Mouse (Mus musculus) cortical plate, adult 2 months (tissue): ENCODE measurements at regions not wholly inside any gene's neighbourhood (a gene's known extent, or its start where the extent isn't known, plus 50 kb on each side); places are given as distances from the start of the nearest gene placed in this dataset.

Source experiments
- CTCF ChIP-seq: fragments of 200-500 bp; IDR thresholded peaks from 2 replicates; pipeline ENCODE4 v1.5.1; 2011; ENCODE audit warnings: mild to moderate bottlenecking, control low read depth, low read length; ENCODE audit not compliant: insufficient read depth; ENCODE audit errors: extremely low read depth
- POLR2A ChIP-seq: fragments of 200-500 bp; IDR thresholded peaks from 2 replicates; pipeline ENCODE4 v1.6.1; 2011; ENCODE audit warnings: mild to moderate bottlenecking, low read length, control low read depth; ENCODE audit not compliant: insufficient read depth; ENCODE audit errors: extremely low read depth

DNA sequence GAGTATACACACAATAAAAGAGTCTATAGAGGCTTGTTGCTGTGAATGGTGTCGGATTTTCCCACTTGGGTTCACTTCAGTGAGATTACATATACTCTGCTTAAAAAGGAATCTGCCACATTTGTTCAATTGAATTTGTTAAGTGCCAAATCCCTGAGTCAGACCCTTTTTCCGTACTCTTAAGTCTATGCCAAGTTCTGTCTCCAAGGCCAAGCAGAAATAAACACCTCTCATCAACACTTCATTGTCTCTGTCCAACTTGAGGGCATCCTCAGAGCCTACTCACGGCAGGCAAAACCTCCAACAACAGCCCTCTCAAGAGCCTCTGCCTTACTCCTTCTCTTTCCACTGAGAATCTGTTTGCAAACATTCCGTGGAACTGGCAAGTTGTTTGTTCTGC, 325.6 kb upstream of the Nr2f2 start:
- TF ChIP-seq CTCF (no peak), POLR2A (no peak)
